Mouse (Mus musculus) R1 (cell line): ENCODE measurements at regions not wholly inside any gene's neighbourhood (a gene's known extent, or its start where the extent isn't known, plus 50 kb on each side); places are given as distances from the start of the nearest gene placed in this dataset.

Experiments
- DNase-seq: peaks from one replicate; pipeline ENCODE4 v3.0.0-alpha.2; 2018; ENCODE audit warnings: low read depth, low spot score

DNA sequence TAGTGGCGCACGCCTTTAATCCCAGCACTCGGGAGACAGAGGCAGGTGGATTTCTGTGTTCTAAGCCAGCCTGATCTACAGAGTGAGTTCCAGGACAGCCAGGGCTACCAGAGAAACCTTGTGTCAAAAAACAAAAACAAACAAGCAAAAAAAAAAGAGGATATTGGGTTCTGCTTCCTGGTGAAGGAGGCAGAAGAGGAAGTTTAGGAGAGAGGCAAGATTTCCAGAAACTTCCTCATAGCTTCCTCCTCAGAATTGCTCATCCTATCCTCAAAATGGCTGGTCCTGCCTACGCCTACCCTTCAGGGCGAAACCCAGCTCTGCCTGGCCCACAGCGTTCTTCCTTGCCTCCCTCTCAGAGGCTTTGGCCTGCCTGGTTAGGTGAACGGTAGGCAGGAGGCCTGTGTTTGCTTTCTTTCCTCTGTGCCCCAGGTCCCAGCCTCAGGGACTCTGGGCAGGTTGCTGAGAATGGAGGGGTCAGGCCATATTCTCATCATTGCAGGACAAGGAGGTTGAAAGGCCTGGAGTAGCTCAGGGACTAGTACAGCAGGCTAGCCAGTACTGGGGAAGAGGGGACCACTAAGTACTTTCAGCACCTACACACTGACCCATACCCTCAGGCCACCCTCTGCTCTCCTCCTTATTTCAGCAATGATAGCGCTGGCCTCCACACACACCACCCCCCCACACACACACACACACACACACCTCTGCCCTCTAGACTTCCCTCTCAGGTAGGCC, 79.6 kb downstream of the Zfp36l2 start:
- DNase-seq: no peak

DNA sequence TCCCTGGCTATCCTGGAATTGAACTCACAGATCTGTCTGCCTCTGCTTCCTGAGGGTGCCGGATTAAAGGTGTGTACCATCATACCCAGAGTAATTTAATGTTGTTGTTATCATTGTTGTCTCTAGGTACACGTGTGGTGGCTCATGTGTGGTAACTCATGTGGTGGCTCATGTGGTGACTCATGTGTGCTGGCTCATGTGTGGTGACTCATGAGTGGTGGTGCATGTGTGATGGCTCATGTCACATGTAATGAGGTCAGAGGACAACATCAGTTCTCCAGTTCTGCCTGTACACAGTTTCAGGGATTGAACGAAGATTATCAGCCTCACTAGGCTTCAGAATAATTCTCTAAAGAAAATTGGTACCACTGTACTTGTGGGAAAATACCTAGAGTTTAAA, 80.2 kb downstream of the Zfp36l2 start:
- no peak for DNase-seq

DNA sequence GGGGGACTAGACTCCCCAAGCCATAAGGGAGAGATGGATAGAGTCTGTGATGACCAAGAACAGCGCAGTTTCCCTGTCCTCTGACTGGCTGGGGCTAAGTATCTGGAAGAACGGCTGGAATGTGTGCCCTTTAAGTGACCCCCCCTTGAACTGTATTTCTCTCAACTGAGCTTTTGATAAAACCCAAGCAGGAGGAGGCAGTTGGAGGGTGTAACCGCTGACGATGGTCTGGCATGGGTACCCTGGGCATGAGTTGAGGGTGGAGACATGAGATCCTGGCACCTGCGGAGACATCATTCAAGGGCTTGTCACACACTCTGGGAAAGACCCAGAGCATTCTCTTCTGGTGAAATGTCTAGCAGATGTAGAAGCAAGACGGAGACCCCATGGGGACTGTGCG, 83.5 kb downstream of the Zfp36l2 start:
- no peak for DNase-seq

DNA sequence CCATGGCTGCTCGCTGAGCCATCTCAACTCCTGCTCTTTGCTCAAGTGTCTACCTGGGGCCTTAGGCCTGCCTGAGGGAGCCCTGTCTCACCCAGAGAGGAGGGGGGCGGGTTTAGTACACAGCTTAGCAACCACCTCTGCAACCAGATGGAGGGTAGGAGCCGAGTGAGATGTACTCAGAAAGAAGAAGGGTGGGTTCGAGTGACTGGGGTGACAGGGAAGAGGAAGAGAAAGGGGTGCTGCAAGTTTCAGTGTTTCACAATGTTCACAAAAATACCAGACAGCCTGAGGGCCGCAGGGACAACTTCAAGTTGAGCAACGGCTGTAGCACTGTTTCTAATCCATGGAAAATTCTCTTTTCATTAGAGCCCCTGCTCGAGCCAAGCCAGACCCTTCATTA, 84.4 kb downstream of the Zfp36l2 start:
- no peak for DNase-seq

DNA sequence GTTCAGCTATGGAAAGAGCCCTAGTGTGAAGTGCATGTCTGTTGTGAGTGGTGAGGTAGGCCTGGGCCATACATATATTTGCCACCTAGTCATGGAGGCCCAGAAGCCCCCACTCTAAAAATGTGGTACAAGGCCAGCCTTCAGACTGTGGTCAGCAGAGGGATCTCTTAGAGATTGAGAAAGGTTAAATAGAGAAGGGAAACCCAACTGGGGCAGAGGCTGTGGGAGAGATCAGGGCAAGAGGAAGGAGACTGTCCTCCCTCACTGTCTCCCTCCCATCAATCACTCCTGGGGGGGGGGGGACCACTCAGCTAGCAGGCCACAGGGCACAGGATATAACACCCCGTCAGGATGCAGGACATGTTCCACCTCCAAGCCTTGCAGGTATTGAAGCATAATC, 86.1 kb downstream of the Zfp36l2 start:
- no peak for DNase-seq

DNA sequence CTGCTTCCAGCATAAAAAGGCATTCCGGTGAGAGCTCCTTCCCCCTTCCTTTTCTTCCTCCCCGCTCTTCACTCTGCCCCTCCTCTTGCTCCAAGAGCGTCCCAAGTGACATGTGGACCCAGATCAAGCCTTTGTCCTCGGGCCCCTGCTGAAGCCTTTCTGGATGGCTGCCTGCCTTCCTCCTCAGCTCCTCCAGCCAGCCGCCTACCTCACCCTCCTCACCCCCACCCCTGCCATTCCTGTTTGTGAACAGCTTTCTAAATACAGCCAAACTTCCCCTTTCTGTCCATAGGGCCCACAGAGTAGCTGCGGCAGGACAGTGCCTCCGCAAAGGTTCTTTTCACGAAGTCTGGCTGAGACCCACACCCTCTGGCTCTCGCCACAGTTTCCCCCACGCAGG, 87.2 kb downstream of the Zfp36l2 start:
- DNase-seq: no peak

DNA sequence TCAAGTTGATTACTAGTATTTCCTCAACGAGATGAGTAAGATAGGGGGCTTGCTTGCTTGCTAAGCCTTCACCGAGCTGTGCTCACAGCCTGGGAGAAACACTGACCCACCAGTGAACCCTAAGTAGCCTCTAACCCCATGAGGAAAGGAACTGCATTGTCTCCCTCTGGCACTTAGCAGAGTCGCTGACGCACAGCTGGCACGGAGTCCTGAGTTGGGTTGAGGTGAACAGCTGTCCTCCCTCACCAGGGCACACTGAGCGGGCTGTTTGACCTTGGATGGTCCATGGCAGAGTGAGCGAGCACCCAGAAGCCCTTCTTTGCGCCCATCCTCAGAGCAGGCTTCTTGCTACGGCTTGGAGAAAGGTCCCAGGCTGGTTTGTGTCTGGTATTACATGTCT, 88.0 kb downstream of the Zfp36l2 start:
- no peak for DNase-seq

DNA sequence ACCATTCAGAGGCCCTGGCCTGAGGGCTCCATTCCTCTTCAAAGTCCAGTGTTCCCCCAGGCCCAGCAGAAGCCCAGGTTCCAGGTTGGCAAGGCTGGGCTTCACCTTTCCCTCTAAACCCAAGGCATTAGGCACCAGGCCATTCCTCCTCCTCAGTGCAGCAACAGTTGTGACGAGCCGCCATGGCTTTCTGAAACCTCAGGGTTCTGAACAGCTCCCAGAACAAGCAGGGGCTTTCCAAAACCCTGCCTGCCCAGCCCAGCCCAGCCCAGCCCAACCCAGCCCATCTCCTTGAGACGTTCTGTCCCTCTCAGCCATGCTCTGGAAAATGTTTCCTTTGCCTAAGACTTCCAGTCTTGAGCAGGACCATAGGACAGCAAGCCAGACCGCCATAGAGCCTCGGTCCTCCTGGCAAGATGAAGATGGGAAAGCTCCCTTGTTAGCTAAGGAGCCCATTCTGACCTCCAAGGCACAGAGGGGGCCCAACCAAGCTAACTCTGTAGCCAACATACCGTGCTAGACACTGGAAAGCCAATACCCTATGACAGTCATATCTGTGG, 89.8 kb downstream of the Zfp36l2 start:
- no peak for DNase-seq

DNA sequence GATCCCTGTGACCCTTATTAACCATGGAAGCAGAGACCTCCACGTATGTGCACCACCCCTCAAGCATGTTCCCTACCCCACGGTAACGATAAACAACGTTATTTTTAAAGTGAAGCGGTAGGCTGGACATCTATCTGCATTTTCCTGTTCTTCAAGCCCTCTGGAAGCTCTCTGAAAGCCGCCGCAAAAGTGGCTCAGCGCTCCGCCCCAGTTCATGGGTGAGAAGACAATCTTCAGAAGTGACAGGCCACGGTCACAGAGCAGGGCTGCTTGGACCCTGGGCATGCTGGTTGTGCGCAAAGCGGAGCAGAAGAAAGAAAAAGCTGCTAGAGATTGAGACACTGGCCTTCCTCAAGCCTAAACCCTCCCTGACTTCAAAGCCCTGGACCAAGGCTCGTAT, 90.5 kb downstream of the Zfp36l2 start:
- DNase-seq: no peak

DNA sequence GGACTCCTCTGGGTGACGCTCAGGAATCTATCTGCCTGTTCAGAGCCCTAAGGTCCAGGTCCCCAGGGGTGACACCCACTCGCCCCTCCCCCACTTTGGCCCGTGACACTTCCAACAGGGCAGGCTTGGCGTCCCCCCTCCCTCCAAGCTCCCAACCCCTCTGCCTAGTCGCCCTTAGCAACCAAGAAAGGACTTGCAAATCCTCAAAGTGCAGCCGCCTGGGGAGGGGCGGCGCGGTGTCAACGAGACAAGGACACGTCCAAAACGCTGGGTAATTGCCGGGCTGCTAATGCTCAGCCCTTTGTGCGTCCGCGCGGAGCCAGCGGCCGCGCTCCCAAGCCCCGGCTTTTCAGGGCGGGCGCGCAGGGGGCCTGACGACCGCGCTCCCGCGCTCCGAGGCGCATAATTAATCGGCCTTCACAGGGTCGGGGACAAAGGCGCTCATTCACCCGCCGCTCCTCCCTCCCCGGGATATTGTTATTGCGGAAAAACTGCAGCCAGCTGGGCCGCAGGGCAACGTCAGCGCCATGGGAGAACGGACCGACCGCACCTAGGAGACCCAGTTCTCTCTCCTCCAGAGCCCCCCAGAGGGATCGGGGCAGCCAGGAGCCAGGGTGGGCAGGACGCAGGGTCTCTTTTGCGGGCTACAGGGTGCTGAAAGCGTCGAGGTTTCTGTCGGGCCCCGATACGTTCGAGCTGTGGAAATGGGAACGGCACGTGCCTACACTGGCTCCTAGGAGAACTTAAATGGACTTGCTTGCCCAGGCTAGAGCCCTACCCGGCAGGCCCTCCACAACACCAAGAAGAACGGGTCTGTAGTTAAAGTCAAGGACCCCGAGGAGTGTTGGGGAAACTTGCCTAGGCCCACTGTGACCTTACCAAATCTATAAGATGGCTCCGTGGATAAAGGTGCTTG, 91.1 kb downstream of the Zfp36l2 start:
- DNase-seq: peak; percentile 88

DNA sequence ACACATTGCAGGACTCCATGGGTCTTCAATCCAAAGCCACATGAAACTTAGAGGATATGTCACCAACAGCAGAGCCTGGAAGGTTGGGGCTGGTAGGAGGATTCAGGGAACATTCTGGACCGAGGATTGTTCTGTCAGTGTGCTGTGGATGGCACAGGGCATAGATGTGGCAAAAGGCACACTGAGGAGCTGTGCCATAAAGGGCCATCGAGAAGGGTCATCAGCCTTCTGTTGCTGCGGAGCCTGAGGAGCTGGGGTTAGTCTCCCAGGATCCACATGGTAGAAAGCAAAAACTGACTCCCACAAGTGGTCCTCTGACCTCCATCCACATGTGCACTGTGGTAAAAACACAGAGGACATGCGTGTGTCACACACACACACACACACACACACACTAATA, 91.9 kb downstream of the Zfp36l2 start:
- DNase-seq: no peak

DNA sequence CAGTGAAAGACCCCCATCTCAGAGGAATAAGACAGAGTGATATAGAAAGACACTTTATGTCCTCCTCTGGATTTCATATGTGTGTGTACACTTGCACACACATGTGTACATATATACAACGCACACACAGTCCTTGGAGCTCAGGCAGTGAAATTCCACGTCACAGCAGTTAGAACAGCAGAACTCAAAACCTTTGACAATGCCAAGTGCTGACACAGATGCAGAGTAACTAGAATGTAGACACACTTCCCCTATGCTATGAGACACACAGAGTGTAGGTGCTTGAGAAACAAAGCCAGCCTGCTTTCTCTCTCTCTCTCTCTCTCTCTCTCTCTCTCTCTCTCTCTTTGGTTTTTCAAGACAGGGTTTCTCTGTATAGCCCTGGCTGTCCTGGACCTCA, 92.7 kb downstream of the Zfp36l2 start:
- DNase-seq: no peak

DNA sequence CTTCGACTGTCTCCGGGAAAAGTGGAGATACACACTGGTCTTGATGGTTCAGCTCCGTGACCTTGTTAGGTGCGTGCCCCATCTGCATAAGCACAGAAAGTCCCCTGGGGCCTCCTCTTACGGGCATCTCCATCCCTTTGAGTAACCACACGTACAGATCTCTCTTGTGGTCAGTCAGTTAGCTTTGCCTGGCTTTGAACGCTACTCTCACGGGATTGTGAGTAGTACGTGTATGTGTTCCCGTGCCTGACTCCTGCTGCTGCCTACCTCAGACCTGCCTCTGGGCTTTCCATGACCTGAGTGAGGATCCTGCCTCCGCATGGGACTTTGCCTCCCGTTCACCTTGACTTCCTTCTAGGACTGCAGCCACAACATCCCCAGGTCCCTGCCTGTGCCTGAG, 101.4 kb downstream of the Zfp36l2 start:
- no peak for DNase-seq

DNA sequence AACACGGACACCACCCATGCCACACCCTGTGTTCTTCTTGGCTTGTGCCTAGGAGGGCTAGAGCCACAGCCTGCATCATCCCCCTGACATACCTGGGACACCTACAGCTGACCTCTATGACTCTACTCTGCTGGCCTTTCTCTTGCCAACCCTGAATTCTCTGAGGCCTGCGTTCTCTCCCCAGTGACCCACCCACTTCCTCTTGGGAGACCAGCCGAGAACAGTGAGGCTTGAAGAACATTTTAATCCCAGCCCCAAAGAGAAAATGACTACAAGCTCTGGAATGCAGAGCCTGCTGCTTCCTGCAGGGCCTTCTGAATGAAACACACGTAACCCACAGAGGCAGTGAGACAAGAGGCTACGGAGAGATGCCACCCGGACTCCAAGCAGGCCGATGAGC, 102.0 kb downstream of the Zfp36l2 start:
- DNase-seq: peak; percentile 74

DNA sequence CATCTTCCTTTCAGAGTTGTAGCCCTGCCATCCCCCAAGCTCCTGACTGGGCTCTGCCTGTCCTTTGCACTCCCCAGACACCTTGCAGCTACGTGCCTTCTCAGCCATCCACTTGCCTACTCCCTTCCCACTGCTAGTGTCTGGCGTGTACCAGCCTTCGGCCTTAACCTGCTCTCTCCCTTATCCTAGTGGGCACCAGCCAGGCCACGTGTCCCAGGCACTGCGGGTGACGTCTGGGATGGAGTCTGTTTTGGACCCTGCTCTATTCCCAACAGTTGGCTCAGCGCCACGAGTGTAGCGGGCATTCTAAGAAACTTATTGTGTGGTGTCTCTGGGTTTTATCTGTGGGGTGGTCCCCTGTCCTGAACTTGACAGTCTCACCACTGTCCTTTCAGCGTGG, 102.5 kb downstream of the Zfp36l2 start:
- no peak for DNase-seq

DNA sequence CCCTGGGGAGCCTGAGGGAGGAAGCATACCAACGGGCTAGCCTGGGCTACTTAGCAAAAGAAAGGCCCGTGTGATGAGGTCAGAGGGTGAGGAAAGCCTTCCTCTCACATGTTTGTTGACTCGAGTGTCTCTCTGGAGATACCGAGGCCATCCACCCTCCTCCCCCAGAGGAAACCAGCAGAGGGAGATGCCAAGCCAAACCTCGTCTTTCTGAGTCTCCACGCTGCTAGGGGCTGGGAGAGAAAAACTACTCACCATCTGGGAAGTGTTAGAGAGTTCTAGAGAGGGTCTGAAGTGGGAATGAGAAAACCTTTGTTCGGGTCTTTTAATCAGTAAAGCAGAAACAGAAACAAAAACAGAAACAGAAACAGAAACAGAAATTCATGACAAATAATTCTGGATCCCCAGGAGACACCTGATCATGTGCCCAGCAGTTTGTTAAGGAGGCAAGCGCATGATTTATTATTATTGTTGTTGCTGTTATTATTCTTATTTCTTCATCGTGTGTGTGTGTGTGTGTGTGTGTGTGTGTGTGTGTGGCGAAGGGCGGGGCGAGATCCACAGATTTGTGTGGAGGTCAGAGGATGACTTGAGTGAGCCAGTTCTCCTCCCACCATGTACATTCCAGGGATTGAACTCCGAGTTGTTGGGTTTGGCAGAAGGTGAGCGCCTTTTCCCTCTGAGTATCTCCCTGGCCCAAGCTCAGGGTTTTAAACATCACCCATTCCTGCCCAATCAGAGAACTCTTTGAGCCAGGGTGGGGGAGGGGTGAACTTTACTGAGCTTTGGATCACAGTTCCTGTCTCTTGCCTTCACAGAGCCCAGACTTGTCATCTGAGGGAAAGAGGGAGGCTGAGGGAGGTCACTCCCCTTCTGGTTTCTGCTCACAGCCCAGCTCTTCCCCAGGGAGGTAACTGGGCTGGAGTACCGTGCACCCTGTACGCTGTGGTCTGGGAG, 104.2 kb downstream of the Zfp36l2 start:
- no peak for DNase-seq

DNA sequence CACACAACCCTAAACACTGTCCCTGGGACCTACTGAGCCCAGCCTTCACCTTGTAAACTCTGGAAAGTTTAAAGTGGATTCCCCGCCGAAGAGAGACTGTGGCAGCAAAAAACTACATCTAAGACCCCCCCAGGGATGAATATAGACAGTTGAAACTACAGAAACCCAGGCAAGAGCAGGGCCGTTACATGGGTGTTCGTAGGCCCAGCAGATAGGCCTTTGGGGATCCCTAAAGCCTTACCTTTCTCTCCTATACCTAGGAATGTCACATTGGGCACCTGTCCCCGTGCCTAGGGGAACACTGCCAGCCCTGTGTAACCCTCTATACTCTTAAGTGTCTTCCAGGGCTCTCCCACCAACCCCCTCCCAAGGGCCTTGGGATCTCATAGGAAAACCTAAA, 105.2 kb downstream of the Zfp36l2 start:
- DNase-seq: no peak

DNA sequence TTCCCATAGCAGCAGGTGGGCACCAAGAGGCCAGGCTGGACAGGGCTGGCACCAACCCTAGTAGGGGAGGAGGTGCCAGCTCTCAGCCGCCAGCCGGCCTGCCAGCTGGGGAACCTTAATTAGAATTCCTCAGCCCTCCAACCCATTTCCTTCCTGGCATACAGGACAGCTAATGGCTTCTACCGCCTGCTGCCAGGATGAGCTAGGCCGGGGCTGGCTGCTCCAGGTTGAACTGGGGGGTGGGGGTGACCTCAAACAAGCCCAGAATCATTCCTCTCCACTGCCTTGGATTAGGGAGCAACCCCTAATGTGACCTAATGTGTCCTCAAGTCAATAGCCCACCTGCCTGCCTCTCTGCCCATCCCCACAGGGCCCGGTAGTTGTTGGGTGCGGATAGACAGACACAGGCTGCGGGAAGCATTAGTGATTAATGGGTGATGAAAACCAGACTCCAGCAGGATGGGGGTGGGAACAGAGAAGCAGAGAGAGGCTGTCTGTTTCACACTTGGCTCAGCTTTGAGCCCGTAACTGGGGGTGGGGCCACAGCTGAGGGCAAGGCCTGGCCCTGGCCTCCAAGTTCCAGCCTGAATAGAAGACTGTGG, 105.9 kb downstream of the Zfp36l2 start:
- DNase-seq: no peak

DNA sequence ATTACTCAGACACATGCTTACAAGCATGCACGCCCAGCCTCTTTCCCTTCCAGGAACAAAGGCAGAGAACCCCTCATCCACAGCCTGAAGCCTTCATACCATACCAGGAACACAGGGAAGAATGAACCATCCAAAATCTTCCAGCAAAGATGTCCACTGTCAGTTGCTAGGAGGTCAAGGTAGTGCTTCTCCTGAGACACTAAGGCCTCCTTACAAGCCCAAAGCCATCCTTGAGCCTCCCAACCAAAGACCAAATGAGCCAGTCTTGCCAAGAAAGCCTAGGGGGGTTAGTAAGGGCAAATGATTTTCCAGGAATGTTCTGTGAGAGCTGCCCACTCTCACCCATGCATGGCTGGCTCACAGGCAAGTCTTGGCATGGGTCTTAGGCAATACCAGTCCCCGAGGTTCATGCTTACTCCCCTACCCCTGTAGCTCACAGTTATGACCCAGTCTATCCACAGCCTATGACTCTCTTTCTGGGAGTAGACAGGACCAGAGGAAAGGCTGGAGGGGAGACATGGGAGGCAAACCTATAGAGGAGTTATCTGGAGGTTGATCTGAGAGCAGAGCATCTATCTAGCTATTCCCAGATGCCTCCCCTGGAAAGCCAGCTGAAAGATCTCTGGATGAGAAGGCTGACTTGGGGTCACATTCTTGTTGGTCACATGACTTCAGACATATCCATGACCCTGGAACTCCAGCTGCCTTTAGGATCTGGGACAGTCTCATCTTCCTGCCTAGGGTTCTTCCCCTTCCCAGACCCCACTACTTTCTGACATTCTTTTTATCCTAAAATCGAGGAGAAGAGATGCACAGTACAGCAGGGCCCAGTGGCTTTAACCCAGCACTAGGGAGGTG, 112.4 kb downstream of the Zfp36l2 start:
- no peak for DNase-seq
